Mouse (Mus musculus) limb, embryonic 13.5 days (tissue): Measurements from ENCODE around the gene Tlk1. TPM values are rescaled to one million over a fixed set of nuclear protein-coding genes. Genes with fewer than 3 reads are reported as not detected.
A peak's percentile ranks its signal among the peaks of the same experiment; 100 is the strongest.

Source experiments
- ATAC-seq: fragments of 200-750 bp; cut with Nextera tagmentation; 2 replicates; pipeline ENCODE4 v1.8.0; 2017; ENCODE audit warnings: low read depth, moderate number of reproducible peaks, moderate TSS enrichment; ENCODE audit not compliant: low FRiP score
- H3K27ac ChIP-seq: fragments of 300-500 bp; sonication (generic); 2 replicates; pipeline ENCODE4 v1.5.1; 2015; ENCODE audit warnings: inconsistent platforms, mild to moderate bottlenecking, moderate library complexity
- H3K27me3 ChIP-seq: fragments of 300-500 bp; sonication (generic); 2 replicates; pipeline ENCODE4 v1.6.1; 2015; ENCODE audit warnings: mild to moderate bottlenecking, inconsistent platforms
- H3K36me3 ChIP-seq: fragments of 300-500 bp; sonication (generic); 2 replicates; pipeline ENCODE4 v1.6.1; 2015; ENCODE audit warnings: inconsistent platforms, mild to moderate bottlenecking, moderate library complexity
- H3K4me1 ChIP-seq: fragments of 300-500 bp; sonication (generic); 2 replicates; pipeline ENCODE4 v1.6.1; 2015; ENCODE audit warnings: inconsistent platforms
- H3K4me2 ChIP-seq: fragments of 300-500 bp; sonication (generic); replicated peaks from 2 replicates; pipeline ENCODE4 v1.6.1; 2015; ENCODE audit warnings: inconsistent platforms, mild to moderate bottlenecking, moderate library complexity
- H3K4me3 ChIP-seq: fragments of 300-500 bp; sonication (generic); 2 replicates; pipeline ENCODE4 v1.5.1; 2015; ENCODE audit warnings: moderate library complexity, mild to moderate bottlenecking, inconsistent platforms
- H3K9ac ChIP-seq: fragments of 300-500 bp; sonication (generic); 2 replicates; pipeline ENCODE4 v1.6.1; 2015; ENCODE audit warnings: mild to moderate bottlenecking, inconsistent platforms
- H3K9me3 ChIP-seq: fragments of 300-500 bp; sonication (generic); 2 replicates; pipeline ENCODE4 v1.6.1; 2016; ENCODE audit warnings: inconsistent platforms
- WGBS: fragments of 180-500 bp; shearing (Covaris S2); methylation state at CpG from one replicate; pipeline ENCODE4 v1.1.7; 2015; 5-methylcytosine and 5-hydroxymethylcytosine counted together
- polyA plus RNA-seq: library from polyadenylated mRNA; unstranded; fragments of >200 nt; fragmentation: Nextera tagmentation; extraction: Ambion mirVana; gene quantifications from 2 replicates; pipeline ENCODE4 v1.2.1, GENCODE M21; 2015

Gene Tlk1
- 30.6 and 34.5 TPM in 2 replicates for polyA plus RNA-seq

DNA sequence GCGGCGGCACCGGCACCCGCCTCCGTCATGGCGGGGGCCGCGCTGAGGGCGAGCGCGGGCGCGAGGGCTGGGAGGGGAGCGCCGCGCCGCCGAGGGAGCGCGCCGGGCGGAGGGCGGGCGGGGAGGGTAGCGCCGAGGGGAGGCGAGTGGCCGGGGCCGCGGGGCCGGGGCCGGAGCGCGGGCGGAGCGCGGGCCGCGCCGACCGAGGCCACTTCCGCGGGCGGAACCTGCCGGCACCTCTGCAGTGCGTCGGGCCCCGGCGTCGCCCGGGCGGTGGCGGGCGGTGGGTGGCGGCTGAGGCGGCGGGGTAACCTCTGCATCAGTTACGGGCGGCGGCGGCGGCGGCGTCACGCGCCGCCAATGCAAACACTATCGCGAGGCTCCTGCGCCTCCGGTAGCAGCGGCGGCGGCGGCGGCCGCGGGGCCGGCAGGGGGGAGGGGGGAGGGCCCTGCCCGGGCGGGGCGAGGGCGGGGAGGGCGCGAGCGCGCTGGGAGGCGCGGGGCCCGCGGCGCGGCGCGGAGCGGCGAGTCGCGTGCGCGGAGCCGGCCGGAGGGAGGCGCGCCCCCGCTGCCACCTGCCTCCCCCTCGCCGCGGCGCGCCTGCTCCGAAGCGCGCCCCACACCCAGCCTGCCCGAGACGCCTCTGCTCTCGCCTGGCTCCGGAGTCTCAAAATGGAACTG, at the start of gene Tlk1:
Tlk1 (minus strand) TSS at position 358 of the 681 bp plus-strand sequence.
- peak within 1 kb of the TSS; percentile 68 for H3K4me2 ChIP-seq
- peak; percentile 87 for ATAC-seq
- no peaks in the 10 kb centered on the region for H3K9me3 ChIP-seq
- no peaks in the 10 kb centered on the region for H3K36me3 ChIP-seq
- H3K9ac ChIP-seq = peak within 1 kb of the TSS; percentile 98
- H3K27ac ChIP-seq = peak within 1 kb of the TSS; percentile 100
- 0% methylated on average over 41 of the region's 118 CpGs for WGBS
- H3K4me1 ChIP-seq = peaks cover 11% of the 10 kb centered on the region
- peak within 1 kb of the TSS; percentile 88 for H3K4me3 ChIP-seq
- no peaks in the 10 kb centered on the region for H3K27me3 ChIP-seq

DNA sequence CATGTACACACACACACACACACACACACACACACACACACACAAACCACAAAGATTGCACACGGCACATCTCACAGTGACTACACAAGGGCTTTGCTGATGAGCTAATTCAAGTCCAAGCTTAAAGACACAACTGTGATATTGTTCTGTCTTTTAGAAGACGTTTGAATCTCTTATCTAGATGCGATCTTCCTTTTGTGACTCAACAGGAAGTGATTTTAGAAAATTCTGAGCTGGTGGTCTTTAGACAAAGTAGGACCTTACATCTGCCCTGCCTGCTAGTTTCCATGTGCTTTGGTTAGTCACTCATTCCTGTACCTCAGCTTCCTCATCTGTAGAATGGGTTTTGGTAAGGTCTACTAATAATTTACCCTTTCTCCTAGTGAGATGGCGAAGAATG, 49.6 kb upstream of the Tlk1 start:
- Histone ChIP-seq H3K4me2 (no peak overlapping the region), H3K36me3 (no peaks in the 10 kb centered on the region), H3K4me3 (no peak overlapping the region), H3K27ac (no peak overlapping the region), H3K4me1 (no peaks in the 10 kb centered on the region), H3K27me3 (no peaks in the 10 kb centered on the region), H3K9me3 (no peaks in the 10 kb centered on the region), H3K9ac (no peak overlapping the region)
- WGBS = 86% methylated on average over 4 of the region's 4 CpGs
- ATAC-seq = no peak

- H3K4me3 ChIP-seq = no peak overlapping the region
- H3K9me3 ChIP-seq = no peaks in the 10 kb centered on the region
- ATAC-seq = no peak
- no peaks in the 10 kb centered on the region for H3K4me1 ChIP-seq
- H3K27me3 ChIP-seq = no peaks in the 10 kb centered on the region
- H3K27ac ChIP-seq = no peak overlapping the region
- WGBS = 76% methylated on average over 5 of the region's 5 CpGs
- H3K4me2 ChIP-seq = no peak overlapping the region
- H3K9ac ChIP-seq = no peak overlapping the region
- no peaks in the 10 kb centered on the region for H3K36me3 ChIP-seq
These were observed 47.6 kb upstream of the Tlk1 start for GRCm38 (mm10) chr2:70873168-70873567.

GRCm38 (mm10) chr2:70871466-70872022, 46.0 kb upstream of the Tlk1 start:
- Histone ChIP-seq H3K9me3 (no peaks in the 10 kb centered on the region), H3K36me3 (no peaks in the 10 kb centered on the region), H3K27ac (no peak overlapping the region), H3K9ac (no peak overlapping the region), H3K4me3 (no peak overlapping the region), H3K4me1 (no peaks in the 10 kb centered on the region), H3K27me3 (no peaks in the 10 kb centered on the region), H3K4me2 (no peak overlapping the region)
- no peak for ATAC-seq
- WGBS = 66% methylated on average over 8 of the region's 8 CpGs

DNA sequence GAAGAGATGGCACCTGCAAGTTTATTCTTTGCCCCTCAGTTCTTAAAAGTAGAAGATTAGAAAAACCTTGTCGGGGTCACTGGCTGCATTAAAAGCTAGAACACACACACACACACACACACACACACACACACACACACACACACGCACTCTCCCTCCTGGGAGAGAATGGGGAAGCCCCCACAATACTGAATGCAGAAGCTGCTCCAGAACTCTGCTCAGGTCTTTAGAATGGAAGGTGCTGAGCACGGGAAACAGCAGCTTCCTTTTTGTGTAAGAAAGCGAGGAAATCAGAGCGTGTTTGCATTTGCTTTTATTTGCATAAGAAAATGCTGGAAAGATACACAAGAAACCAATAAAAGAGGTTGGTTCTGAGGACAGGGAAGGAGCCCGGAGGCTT, 45.3 kb upstream of the Tlk1 start:
- Histone ChIP-seq H3K4me2 (no peak overlapping the region), H3K9ac (no peak overlapping the region), H3K4me3 (no peak overlapping the region), H3K27me3 (no peaks in the 10 kb centered on the region), H3K27ac (no peak overlapping the region), H3K36me3 (no peaks in the 10 kb centered on the region), H3K4me1 (no peaks in the 10 kb centered on the region), H3K9me3 (no peaks in the 10 kb centered on the region)
- WGBS = 72% methylated on average over 6 of the region's 6 CpGs
- ATAC-seq = no peak

DNA sequence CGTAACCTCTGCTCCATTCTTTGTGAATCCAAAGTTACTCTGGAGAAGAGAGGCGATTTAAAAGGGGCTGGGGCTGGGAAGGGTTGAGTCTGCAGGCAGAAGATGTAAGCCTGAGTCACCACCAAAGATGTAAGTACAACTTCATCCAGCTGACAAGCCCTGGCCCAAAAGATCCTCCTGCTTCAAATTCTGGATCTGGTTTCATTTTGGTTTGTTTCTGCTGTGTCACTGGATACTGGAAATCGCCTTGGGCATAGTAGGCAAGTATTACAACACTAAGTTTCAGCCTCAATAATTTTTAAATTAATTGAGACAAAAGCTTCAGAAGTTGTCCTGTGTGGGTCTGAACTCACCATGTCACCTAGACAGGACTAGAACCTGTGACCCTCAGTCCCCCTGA, 43.6 kb upstream of the Tlk1 start:
- WGBS = 89% methylated on average over 3 of the region's 3 CpGs
- H3K4me2 ChIP-seq = no peak overlapping the region
- no peak overlapping the region for H3K27ac ChIP-seq
- H3K4me1 ChIP-seq = no peaks in the 10 kb centered on the region
- no peak overlapping the region for H3K9ac ChIP-seq
- H3K4me3 ChIP-seq = no peak overlapping the region
- no peaks in the 10 kb centered on the region for H3K27me3 ChIP-seq
- no peaks in the 10 kb centered on the region for H3K9me3 ChIP-seq
- no peaks in the 10 kb centered on the region for H3K36me3 ChIP-seq
- no peak for ATAC-seq

GRCm38 (mm10) chr2:70867231-70867630, 41.7 kb upstream of the Tlk1 start:
- H3K27me3 ChIP-seq = no peaks in the 10 kb centered on the region
- H3K27ac ChIP-seq = no peak overlapping the region
- no peaks in the 10 kb centered on the region for H3K9me3 ChIP-seq
- H3K36me3 ChIP-seq = no peaks in the 10 kb centered on the region
- no peak overlapping the region for H3K9ac ChIP-seq
- H3K4me1 ChIP-seq = no peaks in the 10 kb centered on the region
- WGBS = 79% methylated on average over 3 of the region's 3 CpGs
- no peak for ATAC-seq
- no peak overlapping the region for H3K4me2 ChIP-seq
- no peak overlapping the region for H3K4me3 ChIP-seq

- Histone ChIP-seq H3K9ac (no peak overlapping the region), H3K4me3 (no peak overlapping the region), H3K4me2 (no peak overlapping the region), H3K4me1 (no peaks in the 10 kb centered on the region), H3K36me3 (no peaks in the 10 kb centered on the region), H3K27ac (no peak overlapping the region), H3K27me3 (no peaks in the 10 kb centered on the region), H3K9me3 (peaks cover 3% of the 10 kb centered on the region; the same call in 1 of the 2 replicates)
- 89% methylated on average over 5 of the region's 5 CpGs for WGBS
- ATAC-seq = no peak
These were observed 37.4 kb upstream of the Tlk1 start for GRCm38 (mm10) chr2:70862881-70863280.

DNA sequence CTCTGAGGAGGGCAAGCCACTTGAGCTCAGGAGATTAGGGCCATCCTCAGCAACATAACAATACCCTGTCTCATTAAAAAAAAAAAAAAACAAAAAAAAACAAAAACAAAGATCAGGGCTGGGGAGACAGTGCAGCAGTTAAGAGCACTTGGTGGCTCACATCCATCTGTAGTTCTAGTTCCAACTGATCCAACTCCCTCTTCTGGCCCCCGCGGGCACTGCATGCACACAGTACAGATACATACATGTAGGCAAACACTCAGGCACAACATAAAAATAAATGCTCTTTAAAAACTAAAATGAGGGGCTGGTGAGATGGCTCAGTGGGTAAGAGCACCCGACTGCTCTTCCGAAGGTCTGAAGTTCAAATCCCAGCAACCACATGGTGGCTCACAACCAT, 34.2 kb upstream of the Tlk1 start:
- Histone ChIP-seq H3K4me2 (no peak overlapping the region), H3K27me3 (no peaks in the 10 kb centered on the region), H3K27ac (no peak overlapping the region), H3K4me1 (peaks cover 8% of the 10 kb centered on the region; the same call in 1 of the 2 replicates), H3K9me3 (peaks cover 3% of the 10 kb centered on the region; the same call in 1 of the 2 replicates), H3K9ac (no peak overlapping the region), H3K36me3 (no peaks in the 10 kb centered on the region), H3K4me3 (no peak overlapping the region)
- no peak for ATAC-seq
- 97% methylated on average over 4 of the region's 4 CpGs for WGBS

DNA sequence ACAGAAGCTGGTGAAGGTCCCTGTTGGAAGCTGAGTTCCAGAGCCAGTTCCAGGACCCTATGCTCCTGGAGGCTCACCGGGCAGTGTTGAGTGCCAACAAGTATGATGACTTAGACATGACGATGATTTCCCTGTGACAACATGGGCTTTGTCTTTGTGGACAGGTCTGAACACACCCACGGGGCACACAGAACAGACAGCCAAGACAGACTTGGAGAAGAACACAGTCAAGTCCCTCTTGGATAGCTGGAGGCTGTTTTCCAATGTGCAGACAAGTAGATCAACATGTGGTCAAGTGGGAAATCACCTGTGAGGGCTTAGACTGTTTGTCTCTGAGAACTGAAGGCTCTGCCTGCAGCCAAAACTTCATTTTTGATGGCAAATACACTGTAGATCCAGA, 31.4 kb upstream of the Tlk1 start:
- 90% methylated on average over 3 of the region's 3 CpGs for WGBS
- no peak overlapping the region for H3K4me3 ChIP-seq
- no peak overlapping the region for H3K27ac ChIP-seq
- peaks cover 3% of the 10 kb centered on the region; the same call in 1 of the 2 replicates for H3K9me3 ChIP-seq
- H3K4me2 ChIP-seq = no peak overlapping the region
- H3K4me1 ChIP-seq = peaks cover 26% of the 10 kb centered on the region
- H3K36me3 ChIP-seq = no peaks in the 10 kb centered on the region
- no peak overlapping the region for H3K9ac ChIP-seq
- no peaks in the 10 kb centered on the region for H3K27me3 ChIP-seq
- ATAC-seq = no peak

DNA sequence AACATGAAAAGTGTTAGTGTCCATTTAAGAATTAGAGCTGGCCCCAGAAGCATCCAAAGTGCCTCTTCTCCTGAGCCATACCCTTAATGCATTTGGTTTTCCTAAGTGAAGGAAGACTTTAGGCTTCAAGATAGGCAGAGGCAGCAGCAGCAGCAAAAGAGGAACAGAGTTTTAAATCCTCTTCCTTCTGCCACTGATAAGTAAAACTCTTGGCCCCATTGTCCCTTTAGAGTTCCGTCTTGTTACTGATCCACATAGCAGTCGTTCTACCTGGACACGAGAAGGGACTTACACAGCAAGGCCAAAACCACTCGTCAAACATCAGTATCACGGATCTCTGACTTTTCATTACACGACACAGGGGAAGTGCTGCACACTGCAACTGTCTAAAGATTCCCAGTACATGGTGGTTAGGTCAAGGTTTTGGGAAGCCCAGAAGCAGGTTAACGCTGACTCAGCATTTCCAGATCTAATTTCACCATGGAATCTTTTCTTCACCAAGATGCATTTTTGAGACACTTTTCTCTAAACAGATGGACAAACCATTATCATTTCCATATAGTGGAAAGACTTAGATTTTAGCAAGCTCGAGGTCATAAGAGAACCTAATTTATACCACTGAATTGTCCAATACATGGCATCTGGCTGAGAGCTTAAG, 28.8 kb upstream of the Tlk1 start:
- Histone ChIP-seq H3K27me3 (no peaks in the 10 kb centered on the region), H3K4me3 (no peak overlapping the region), H3K4me2 (no peak overlapping the region), H3K9me3 (no peaks in the 10 kb centered on the region), H3K27ac (no peak overlapping the region), H3K9ac (no peak overlapping the region), H3K36me3 (no peaks in the 10 kb centered on the region), H3K4me1 (peaks cover 26% of the 10 kb centered on the region)
- ATAC-seq = no peak
- WGBS = 88% methylated on average over 8 of the region's 8 CpGs

- Histone ChIP-seq H3K27ac (no peak overlapping the region), H3K27me3 (no peaks in the 10 kb centered on the region), H3K9ac (no peak overlapping the region), H3K4me3 (no peak overlapping the region), H3K4me1 (peaks cover 31% of the 10 kb centered on the region), H3K4me2 (peak overlapping the region; percentile 26; the same call in 1 of the 2 replicates), H3K36me3 (no peaks in the 10 kb centered on the region), H3K9me3 (no peaks in the 10 kb centered on the region)
- 46% methylated on average over 7 of the region's 7 CpGs for WGBS
- ATAC-seq = no peak
These were observed 27.8 kb upstream of the Tlk1 start for GRCm38 (mm10) chr2:70853329-70853728.
